Mouse (Mus musculus) CH12.LX (cell line): ENCODE measurements around the gene Dazl.

Source experiments
- BHLHE40 ChIP-seq: IDR thresholded peaks from 2 replicates; pipeline ENCODE4 v1.6.1; 2011; ENCODE audit warnings: mild to moderate bottlenecking, low read depth, low read length, improper control_type of control experiment
- CTCF ChIP-seq, 2 experiments: IDR thresholded peaks in 1 of 2; conservative IDR thresholded peaks in 1 of 2; 2 replicates each; pipeline ENCODE4 v1.5.1; 2011 to 2012; ENCODE audit warnings: low read depth in 2 of 2, low read length in 2 of 2, improper control_type of control experiment in 1 of 2, inconsistent platforms in 1 of 2, mild to moderate bottlenecking in 1 of 2, moderate library complexity in 1 of 2
- EP300 ChIP-seq: IDR thresholded peaks from 2 replicates; pipeline ENCODE4 v1.6.1; 2011; ENCODE audit warnings: low read length, improper control_type of control experiment
- MAX ChIP-seq: IDR thresholded peaks from 2 replicates; pipeline ENCODE4 v1.6.1; 2011; ENCODE audit warnings: low read length, improper control_type of control experiment
- NRF1 ChIP-seq: IDR thresholded peaks from 2 replicates; pipeline ENCODE4 v1.6.1; 2014; ENCODE audit warnings: low read depth, mild to moderate bottlenecking, inconsistent platforms, low read length, improper control_type of control experiment, moderate library complexity
- POLR2A ChIP-seq: IDR thresholded peaks from 2 replicates; pipeline ENCODE4 v1.6.1; 2011; ENCODE audit warnings: low read depth, mild to moderate bottlenecking, improper control_type of control experiment, low read length
- UBTF ChIP-seq: IDR thresholded peaks from 2 replicates; pipeline ENCODE4 v1.6.1; 2012; ENCODE audit warnings: low read depth, mild to moderate bottlenecking, inconsistent platforms, low read length, improper control_type of control experiment, moderate library complexity
- USF2 ChIP-seq: conservative IDR thresholded peaks from 2 replicates; pipeline ENCODE4 v1.6.1; 2011; ENCODE audit warnings: low read depth, low read length, improper control_type of control experiment

DNA sequence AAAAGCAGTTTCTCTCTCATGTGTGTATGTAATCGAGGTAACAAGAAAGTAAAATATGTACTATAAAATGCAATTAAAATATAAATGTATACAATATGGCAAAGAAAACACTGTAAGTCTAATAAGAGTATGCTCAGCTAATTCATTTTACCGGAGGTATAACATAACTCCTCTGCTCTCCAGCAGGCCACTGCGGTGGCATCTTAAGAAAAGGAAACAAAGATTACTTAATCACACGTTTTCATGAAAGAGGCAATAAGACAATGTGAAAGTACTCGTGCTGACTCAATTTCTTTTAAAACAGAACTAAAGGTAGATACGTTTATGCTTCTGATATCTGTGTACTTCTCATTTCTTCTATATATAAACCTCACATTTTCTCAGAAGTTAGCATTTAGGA is 8.6 kb downstream of the Dazl start:
- TF ChIP-seq POLR2A (no peak), CTCF (conservative IDR thresholded peaks at IDR 0.05 in 1 of 2, IDR thresholded peaks at IDR 0.05 in 1 of 2; ENCODE audit: low read depth in 2 of 2, low read length in 2 of 2) (no peak), BHLHE40 (no peak), EP300 (no peak), NRF1 (no peak), UBTF (no peak), USF2 (no peak), MAX (no peak)
